Mouse (Mus musculus) lung, postnatal 25 days (tissue): ENCODE results near the gene Wdtc1.

ENCODE experiments used
- DNase-seq: peaks from one replicate; pipeline ENCODE4 v3.0.0; 2022; ENCODE audit warnings: low spot score

The Wdtc1 gene

GRCm38 (mm10) chr4:133319667-133320066 lies 33.6 kb downstream of the Wdtc1 start:
- DNase-seq, result no peak

GRCm38 (mm10) chr4:133315991-133316390 lies 37.3 kb downstream of the Wdtc1 start:
- no peak for DNase-seq

- DNase-seq, result peak; percentile 72
Observed at GRCm38 (mm10) chr4:133314896-133315295, 38.4 kb downstream of the Wdtc1 start.

- DNase-seq, result peak; percentile 83
Observed at GRCm38 (mm10) chr4:133309948-133310347, 43.3 kb downstream of the Wdtc1 start.

GRCm38 (mm10) chr4:133307331-133307730 lies 46.0 kb downstream of the Wdtc1 start:
- peak; percentile 44 for DNase-seq

GRCm38 (mm10) chr4:133305825-133306224 lies 47.5 kb downstream of the Wdtc1 start:
- DNase-seq, result no peak

GRCm38 (mm10) chr4:133304770-133305169 lies 48.5 kb downstream of the Wdtc1 start:
- no peak for DNase-seq

GRCm38 (mm10) chr4:133302668-133303067 lies 50.6 kb downstream of the Wdtc1 start:
- no peak for DNase-seq

GRCm38 (mm10) chr4:133301802-133302201 lies 51.5 kb downstream of the Wdtc1 start:
- DNase-seq, result peak; percentile 59

GRCm38 (mm10) chr4:133300421-133300820 lies 52.9 kb downstream of the Wdtc1 start:
- no peak for DNase-seq

GRCm38 (mm10) chr4:133299701-133300100 lies 53.6 kb downstream of the Wdtc1 start:
- no peak for DNase-seq

- no peak for DNase-seq
Observed at GRCm38 (mm10) chr4:133298516-133299365, 54.5 kb downstream of the Wdtc1 start.

- peak; percentile 73 for DNase-seq
Observed at GRCm38 (mm10) chr4:133297801-133298238, 55.5 kb downstream of the Wdtc1 start.

- DNase-seq, result no peak
Observed at GRCm38 (mm10) chr4:133297360-133297759, 55.9 kb downstream of the Wdtc1 start.

- no peak for DNase-seq
Observed at GRCm38 (mm10) chr4:133294084-133294483, 59.2 kb downstream of the Wdtc1 start.

- no peak for DNase-seq
Observed at GRCm38 (mm10) chr4:133292901-133293843, 60.1 kb downstream of the Wdtc1 start.

- no peak for DNase-seq
Observed at GRCm38 (mm10) chr4:133292405-133292804, 60.9 kb downstream of the Wdtc1 start.

- DNase-seq, result no peak
Observed at GRCm38 (mm10) chr4:133291255-133291654, 62.0 kb downstream of the Wdtc1 start.

GRCm38 (mm10) chr4:133286476-133287077 lies 66.7 kb downstream of the Wdtc1 start:
- no peak for DNase-seq

- no peak for DNase-seq
Observed at GRCm38 (mm10) chr4:133285950-133286349, 67.3 kb downstream of the Wdtc1 start.

- DNase-seq, result no peak
Observed at GRCm38 (mm10) chr4:133285299-133285698, 68.0 kb downstream of the Wdtc1 start.

GRCm38 (mm10) chr4:133282656-133283055 lies 70.6 kb downstream of the Wdtc1 start:
- no peak for DNase-seq
